Mouse (Mus musculus): ENCODE data around the gene Otop2.

DNA sequence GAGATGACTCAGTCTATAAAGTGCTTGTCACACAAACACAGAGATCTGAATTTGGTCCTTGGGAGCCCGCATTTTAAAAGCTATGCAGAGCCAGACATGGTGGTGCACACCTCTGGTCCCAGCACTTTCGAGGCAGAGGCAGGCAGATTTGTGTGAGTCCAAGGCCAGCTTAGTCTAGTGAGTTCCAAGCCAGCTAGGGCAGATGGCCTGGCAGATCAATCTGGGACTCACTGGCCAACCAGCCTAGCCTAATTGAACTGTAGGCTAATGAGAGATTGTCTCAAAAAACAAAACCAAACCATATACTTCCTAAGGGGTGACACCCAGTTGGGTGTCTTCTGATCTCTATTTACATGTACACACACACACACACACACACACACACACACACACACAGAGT, 34.3 kb downstream of the Otop2 start:
- TF ChIP-seq GATA1 (IDR thresholded peaks at IDR 0.05; ENCODE audit: borderline replicate concordance, low read length) (no peak), FLI1 (IDR thresholded peaks at IDR 0.05; ENCODE audit: low read length) (no peak)

Measured in megakaryocyte, embryonic 14.5 days (primary cell).